Mouse (Mus musculus): ENCODE data around the gene Ssu72. TPM values are rescaled to one million over a fixed set of nuclear protein-coding genes. Genes with fewer than 3 reads are reported as not detected.
A peak's percentile ranks its signal among the peaks of the same experiment; 100 is the strongest.

The Ssu72 gene
- total RNA-seq, 1 experiment from 2014 or later: 171 TPM

GRCm38 (mm10) chr4:155695531-155696062, 9.0 kb upstream of the Ssu72 start:
- no peak; the same call in 1 of the 2 replicates for ATAC-seq (replicated peaks; ENCODE audit: insufficient number of reproducible peaks, low FRiP score, low TSS enrichment, poor library complexity, severe bottlenecking)

- no peak for ATAC-seq (replicated peaks; ENCODE audit: insufficient number of reproducible peaks, low FRiP score, low TSS enrichment, poor library complexity, severe bottlenecking)
Observed at GRCm38 (mm10) chr4:155696261-155697255, 8.0 kb upstream of the Ssu72 start.

DNA sequence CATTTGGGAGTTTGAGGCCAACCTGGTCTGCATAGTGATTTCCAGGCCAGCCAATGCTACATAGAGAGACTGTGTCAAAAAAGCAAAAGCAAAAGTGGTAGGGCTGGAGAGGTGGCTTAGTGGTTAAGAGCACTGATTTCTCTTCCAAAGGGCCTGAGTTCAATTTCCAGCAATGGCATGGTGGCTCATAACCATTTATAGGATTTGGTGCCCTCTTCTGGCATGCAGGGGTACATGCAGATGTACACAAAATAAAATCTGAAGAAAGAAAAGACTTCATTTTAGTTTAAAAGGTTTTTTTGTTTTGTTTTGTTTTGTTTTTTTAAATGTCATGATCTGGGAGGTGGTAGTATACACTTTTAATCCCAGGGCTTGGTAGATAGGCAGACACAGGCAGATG, 4.2 kb upstream of the Ssu72 start:
- ATAC-seq (replicated peaks; ENCODE audit: insufficient number of reproducible peaks, low FRiP score, low TSS enrichment, poor library complexity, severe bottlenecking): no peak

GRCm38 (mm10) chr4:155703425-155703929, 1.1 kb upstream of the Ssu72 start:
- ATAC-seq (replicated peaks; ENCODE audit: insufficient number of reproducible peaks, low FRiP score, low TSS enrichment, poor library complexity, severe bottlenecking): no peak

- ATAC-seq (replicated peaks; ENCODE audit: insufficient number of reproducible peaks, low FRiP score, low TSS enrichment, poor library complexity, severe bottlenecking): peak; percentile 43
Observed at GRCm38 (mm10) chr4:155705592-155705929, 961 bp downstream of the Ssu72 start.

DNA sequence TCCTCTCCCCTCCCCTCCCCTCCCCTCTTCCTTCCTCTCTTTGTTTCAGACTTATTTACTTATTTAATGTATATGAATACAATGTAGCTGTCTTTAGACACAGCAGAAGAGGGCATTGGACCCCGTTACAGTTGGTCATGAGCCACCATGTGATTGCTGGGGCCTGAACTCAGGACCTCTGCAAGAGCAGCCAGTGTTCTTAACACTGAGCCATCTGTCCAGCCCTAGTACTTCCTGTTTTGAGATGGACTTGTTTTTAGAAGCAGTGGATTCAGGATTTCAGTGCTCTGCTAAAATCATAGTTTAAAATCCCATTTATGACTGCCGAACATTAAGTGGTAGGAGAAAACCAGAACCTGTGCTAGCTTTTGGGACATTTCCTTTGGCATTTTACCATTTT, 4.0 kb downstream of the Ssu72 start:
- no peak for ATAC-seq (replicated peaks; ENCODE audit: insufficient number of reproducible peaks, low FRiP score, low TSS enrichment, poor library complexity, severe bottlenecking)

DNA sequence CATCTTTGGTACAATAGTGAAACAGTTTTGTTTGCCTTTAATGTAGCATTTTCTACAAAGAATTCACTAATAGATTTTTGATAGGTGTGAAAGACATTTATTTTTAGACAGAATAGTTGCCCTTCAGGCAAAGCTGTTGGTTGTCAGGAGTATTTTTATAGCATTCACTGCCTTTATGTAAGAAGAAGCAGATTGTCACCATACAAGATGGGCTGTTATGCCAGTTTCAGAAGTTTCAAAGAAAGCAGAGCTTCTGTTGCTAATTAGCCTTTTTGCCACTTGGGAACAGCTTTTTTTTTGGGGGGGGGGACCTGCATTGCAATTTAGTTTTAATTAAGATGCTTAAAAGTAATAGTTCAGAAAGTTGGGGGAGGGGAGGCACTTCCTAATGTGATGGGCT, 4.4 kb downstream of the Ssu72 start:
- ATAC-seq (replicated peaks; ENCODE audit: insufficient number of reproducible peaks, low FRiP score, low TSS enrichment, poor library complexity, severe bottlenecking): no peak

- ATAC-seq (replicated peaks; ENCODE audit: insufficient number of reproducible peaks, low FRiP score, low TSS enrichment, poor library complexity, severe bottlenecking): no peak
Observed at GRCm38 (mm10) chr4:155710521-155711252, 6.1 kb downstream of the Ssu72 start.

- ATAC-seq (replicated peaks; ENCODE audit: insufficient number of reproducible peaks, low FRiP score, low TSS enrichment, poor library complexity, severe bottlenecking): peak; percentile 59; the same call in 1 of the 2 replicates
Observed at GRCm38 (mm10) chr4:155721668-155722083, 17.1 kb downstream of the Ssu72 start.

DNA sequence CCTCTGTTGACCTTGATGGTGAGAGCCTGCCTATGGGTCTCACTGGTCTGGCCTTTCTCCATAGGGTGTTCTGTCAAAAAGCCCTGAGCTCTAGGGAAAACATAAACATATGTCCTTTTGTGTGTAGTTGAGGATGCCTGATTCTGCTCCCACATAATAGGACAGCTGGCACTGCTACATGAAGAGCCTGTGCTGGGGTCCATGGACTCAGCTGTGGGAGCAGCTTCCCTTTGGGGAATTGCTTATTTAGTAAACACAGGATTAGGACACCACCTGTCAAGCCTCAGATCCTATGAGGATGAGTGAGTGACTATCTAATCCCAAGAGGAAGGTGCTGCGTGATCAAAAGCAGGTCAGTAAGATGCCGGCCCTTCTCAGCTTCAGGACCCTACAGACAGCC, 23.4 kb downstream of the Ssu72 start:
- ATAC-seq (replicated peaks; ENCODE audit: insufficient number of reproducible peaks, low FRiP score, low TSS enrichment, poor library complexity, severe bottlenecking): no peak

GRCm38 (mm10) chr4:155733267-155733666, 28.7 kb downstream of the Ssu72 start:
- ATAC-seq (replicated peaks; ENCODE audit: insufficient number of reproducible peaks, low FRiP score, low TSS enrichment, poor library complexity, severe bottlenecking): no peak

GRCm38 (mm10) chr4:155734350-155734941, 29.8 kb downstream of the Ssu72 start, which contains the start of gene Tmem240:
Gene Tmem240 (plus strand): TSS chr4:155734800.
- ATAC-seq (replicated peaks; ENCODE audit: insufficient number of reproducible peaks, low FRiP score, low TSS enrichment, poor library complexity, severe bottlenecking): peak; percentile 62

DNA sequence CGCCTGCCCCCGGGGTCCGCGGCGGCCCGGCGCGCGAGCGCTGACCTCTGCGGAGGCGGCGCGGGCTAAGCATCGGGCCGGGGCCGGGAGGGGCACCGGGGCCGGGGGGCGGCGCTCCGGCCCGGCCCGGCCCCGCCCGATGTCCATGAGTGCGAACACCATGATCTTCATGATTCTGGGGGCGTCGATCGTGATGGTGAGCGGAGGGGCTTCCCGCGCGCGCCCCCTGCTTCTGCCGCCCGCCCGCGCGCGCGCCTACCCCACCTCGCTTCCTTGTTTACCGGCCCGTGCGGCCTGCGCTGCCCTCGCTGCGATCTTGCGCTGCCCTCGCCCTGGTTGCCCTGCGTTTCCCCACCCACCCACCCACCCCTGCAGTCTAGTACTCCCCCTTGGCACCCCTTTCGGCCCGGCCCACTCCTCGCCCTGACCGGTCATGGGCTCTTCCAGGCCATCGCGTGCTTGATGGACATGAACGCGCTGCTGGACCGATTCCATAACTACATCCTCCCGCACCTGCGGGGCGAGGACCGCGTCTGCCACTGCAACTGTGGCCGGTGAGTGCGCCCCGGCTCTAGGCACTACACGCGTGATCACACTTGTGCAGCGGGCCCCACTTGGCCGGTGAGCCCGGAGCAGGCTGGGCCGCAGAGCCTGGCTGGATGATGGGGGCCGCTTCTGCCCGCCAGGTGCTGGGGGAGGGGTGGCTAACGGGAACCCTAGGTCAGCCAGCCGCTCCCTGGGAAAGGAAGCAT, 30.5 kb downstream of the Ssu72 start:
- ATAC-seq (replicated peaks; ENCODE audit: insufficient number of reproducible peaks, low FRiP score, low TSS enrichment, poor library complexity, severe bottlenecking): no peak

DNA sequence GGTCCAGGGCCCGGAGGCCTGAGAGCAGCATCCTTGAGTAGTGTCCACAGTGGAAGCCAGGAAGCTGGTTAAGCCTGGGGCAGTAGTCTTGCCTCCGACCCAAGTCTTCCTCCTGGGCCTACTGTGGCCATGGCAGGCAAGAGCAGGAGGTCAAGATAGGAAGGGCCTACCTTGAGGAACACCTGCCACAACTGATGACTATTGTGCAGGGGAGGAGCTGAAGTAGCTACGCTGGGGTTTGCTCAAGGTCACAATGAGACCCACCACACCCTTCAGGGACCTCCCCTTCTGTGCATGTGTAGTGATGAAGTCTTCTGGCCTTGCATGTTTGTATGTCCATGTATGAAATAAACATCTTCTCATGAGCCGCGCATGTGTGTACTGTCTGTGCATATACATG, 31.2 kb downstream of the Ssu72 start:
- ATAC-seq (replicated peaks; ENCODE audit: insufficient number of reproducible peaks, low FRiP score, low TSS enrichment, poor library complexity, severe bottlenecking): no peak

DNA sequence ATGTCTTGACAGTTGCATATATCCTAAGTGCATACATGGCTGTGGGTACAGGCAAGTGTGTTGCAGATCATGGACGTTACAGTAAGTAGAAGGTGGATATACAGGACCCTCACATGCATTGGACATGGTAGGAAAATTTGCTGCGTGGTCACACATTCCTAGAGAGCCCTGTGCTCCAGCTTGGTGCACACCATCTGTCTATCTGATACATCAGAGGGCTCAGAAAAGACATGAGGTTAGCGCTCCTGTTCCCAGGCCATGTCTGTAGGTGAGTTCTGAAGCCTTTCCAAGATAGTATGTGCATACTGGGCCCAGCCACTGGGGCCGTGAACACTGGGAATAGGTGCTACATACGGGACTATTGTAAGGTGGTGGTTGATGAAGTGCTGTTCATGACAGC, 31.8 kb downstream of the Ssu72 start:
- no peak for ATAC-seq (replicated peaks; ENCODE audit: insufficient number of reproducible peaks, low FRiP score, low TSS enrichment, poor library complexity, severe bottlenecking)

- ATAC-seq (replicated peaks; ENCODE audit: insufficient number of reproducible peaks, low FRiP score, low TSS enrichment, poor library complexity, severe bottlenecking): no peak
Observed at GRCm38 (mm10) chr4:155738262-155738661, 33.7 kb downstream of the Ssu72 start.

- no peak for ATAC-seq (replicated peaks; ENCODE audit: insufficient number of reproducible peaks, low FRiP score, low TSS enrichment, poor library complexity, severe bottlenecking)
Observed at GRCm38 (mm10) chr4:155739152-155739551, 34.6 kb downstream of the Ssu72 start.

Measured in monocyte, adult 5-6 weeks (primary cell).